Mouse (Mus musculus): ENCODE results near the gene Pank3. TPM values are rescaled to one million over a fixed set of nuclear protein-coding genes. Genes with fewer than 3 reads are reported as not detected.

Gene Pank3
- polyA plus RNA-seq (2016; fragmentation: Nextera tagmentation; extraction: Ambion mirVana), result 21.2 and 23.1 TPM in 2 replicates

GRCm38 (mm10) chr11:35769188-35769745 is at the start of gene Pank3:
Gene Pank3, plus strand, starts transcription at chr11:35769484.
- Histone ChIP-seq H3K27me3 (no peaks in the 10 kb centered on the region), H3K4me3 (peak within 1 kb of the TSS; percentile 91), H3K4me1 (peaks cover 14% of the 10 kb centered on the region), H3K9me3 (no peaks in the 10 kb centered on the region), H3K9ac (peak within 1 kb of the TSS; percentile 95), H3K27ac (peak within 1 kb of the TSS; percentile 96), H3K36me3 (no peaks in the 10 kb centered on the region), H3K4me2 (replicated peaks) (peak within 1 kb of the TSS; percentile 83)
- under 1% methylated on average over 49 of the region's 50 CpGs for WGBS
- ATAC-seq (ENCODE audit: insufficient number of reproducible peaks, insufficient read depth, low FRiP score, low TSS enrichment), result peak; percentile 100

DNA sequence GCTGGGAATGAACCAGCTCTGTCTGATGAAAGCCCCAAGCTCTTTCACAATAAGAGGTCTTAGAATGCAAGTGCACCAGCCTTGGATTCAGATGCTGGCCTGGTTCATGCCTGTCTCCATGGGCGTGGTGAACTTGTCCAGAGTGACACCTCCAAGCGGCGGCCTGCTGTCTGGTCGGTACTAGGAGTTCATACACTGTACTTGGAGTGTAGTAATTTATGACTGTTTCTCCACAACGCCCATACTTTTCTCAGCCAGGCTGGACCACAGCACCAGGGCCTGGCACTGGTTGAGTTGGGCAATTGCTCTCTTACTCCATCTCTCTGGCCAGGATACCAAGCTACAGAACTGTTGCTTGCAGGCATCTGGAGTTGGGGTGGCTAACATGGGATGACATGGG is 45.4 kb upstream of the Pank3 start:
- no peaks in the 10 kb centered on the region for H3K4me1 ChIP-seq
- no peak overlapping the region for H3K4me2 ChIP-seq (replicated peaks)
- H3K9me3 ChIP-seq, result no peaks in the 10 kb centered on the region
- ATAC-seq (ENCODE audit: insufficient number of reproducible peaks, insufficient read depth, low FRiP score, low TSS enrichment), result no peak
- no peak overlapping the region for H3K4me3 ChIP-seq
- WGBS, result 83% methylated on average over 5 of the region's 5 CpGs
- H3K36me3 ChIP-seq, result no peaks in the 10 kb centered on the region
- H3K9ac ChIP-seq, result no peak overlapping the region
- H3K27me3 ChIP-seq, result no peaks in the 10 kb centered on the region
- H3K27ac ChIP-seq, result no peak overlapping the region

- no peak overlapping the region for H3K9ac ChIP-seq
- no peak overlapping the region for H3K4me3 ChIP-seq
- no peaks in the 10 kb centered on the region for H3K36me3 ChIP-seq
- H3K27ac ChIP-seq, result no peak overlapping the region
- no peaks in the 10 kb centered on the region for H3K27me3 ChIP-seq
- ATAC-seq (ENCODE audit: insufficient number of reproducible peaks, insufficient read depth, low FRiP score, low TSS enrichment), result no peak
- H3K9me3 ChIP-seq, result no peaks in the 10 kb centered on the region
- no peaks in the 10 kb centered on the region for H3K4me1 ChIP-seq
- H3K4me2 ChIP-seq (replicated peaks), result no peak overlapping the region
- 65% methylated on average over 8 of the region's 8 CpGs for WGBS
Observed at GRCm38 (mm10) chr11:35726341-35726846, 42.9 kb upstream of the Pank3 start.

DNA sequence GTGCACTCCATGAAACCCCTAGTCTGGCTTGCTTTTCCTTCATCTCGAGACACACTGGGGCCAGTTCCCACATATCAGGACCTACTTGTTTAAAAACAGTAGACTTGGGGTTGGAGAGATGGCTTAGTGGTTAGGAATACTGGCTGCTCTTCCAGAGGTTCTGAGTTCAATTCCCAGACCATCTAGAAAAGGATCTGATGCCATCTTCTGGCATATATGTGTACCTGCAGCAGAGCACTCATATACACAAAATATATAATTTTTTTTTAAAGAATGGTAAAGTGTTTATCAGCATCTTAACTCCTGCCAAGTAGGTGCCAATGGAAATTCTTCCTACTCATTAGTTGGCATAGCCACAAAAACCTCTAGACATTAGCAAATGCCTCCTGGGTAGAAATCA is 41.1 kb upstream of the Pank3 start:
- WGBS, result 91% methylated on average over 1 of the region's 1 CpGs
- no peak overlapping the region for H3K4me3 ChIP-seq
- H3K9me3 ChIP-seq, result no peaks in the 10 kb centered on the region
- H3K4me2 ChIP-seq (replicated peaks), result no peak overlapping the region
- H3K9ac ChIP-seq, result no peak overlapping the region
- H3K27ac ChIP-seq, result no peak overlapping the region
- ATAC-seq (ENCODE audit: insufficient number of reproducible peaks, insufficient read depth, low FRiP score, low TSS enrichment), result no peak
- no peaks in the 10 kb centered on the region for H3K4me1 ChIP-seq
- no peaks in the 10 kb centered on the region for H3K27me3 ChIP-seq
- no peaks in the 10 kb centered on the region for H3K36me3 ChIP-seq

DNA sequence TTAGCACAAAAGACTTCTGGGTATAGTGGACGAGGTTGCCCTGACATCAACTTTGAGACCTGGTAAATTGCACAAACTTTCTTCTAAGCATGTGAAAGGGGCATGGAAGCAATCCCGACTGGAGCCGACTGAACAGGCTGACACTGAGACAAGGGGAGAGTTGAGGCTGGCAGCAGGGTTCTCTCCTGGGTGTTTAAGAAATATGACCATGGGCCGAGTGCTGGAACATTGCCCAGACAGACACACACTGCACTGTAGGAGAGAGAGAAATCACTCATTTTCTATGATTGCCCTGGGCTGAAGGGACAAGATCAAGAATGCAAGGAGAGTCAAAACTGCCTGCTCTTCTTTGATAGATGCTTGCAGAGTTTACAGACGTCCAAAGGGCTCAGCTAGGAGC is 40.1 kb upstream of the Pank3 start:
- H3K27ac ChIP-seq, result no peak overlapping the region
- H3K4me1 ChIP-seq, result no peaks in the 10 kb centered on the region
- no peaks in the 10 kb centered on the region for H3K27me3 ChIP-seq
- H3K9me3 ChIP-seq, result no peaks in the 10 kb centered on the region
- 50% methylated on average over 5 of the region's 5 CpGs for WGBS
- no peak overlapping the region for H3K4me3 ChIP-seq
- H3K4me2 ChIP-seq (replicated peaks), result no peak overlapping the region
- no peaks in the 10 kb centered on the region for H3K36me3 ChIP-seq
- ATAC-seq (ENCODE audit: insufficient number of reproducible peaks, insufficient read depth, low FRiP score, low TSS enrichment), result no peak
- no peak overlapping the region for H3K9ac ChIP-seq

DNA sequence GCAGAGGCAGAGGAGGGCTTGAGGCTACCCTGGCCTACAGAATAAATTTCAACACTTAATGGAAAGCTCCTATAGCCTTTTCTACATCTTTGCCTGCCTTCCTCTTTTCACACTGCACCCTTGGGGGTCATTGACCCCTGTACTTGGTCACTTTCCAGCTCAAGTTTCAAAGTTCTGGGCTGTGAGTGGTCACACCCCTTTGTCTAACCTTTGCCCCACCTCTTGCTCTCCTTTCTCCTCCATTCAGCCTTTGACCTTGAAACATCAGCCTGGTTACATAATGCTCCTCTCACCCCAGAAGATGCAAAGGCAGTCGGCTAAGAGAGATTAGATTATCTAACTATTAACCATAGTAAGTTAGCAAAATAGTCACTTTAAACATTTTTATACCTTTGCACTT is 36.9 kb upstream of the Pank3 start:
- Histone ChIP-seq H3K4me2 (replicated peaks) (no peak overlapping the region), H3K9ac (no peak overlapping the region), H3K4me1 (no peaks in the 10 kb centered on the region), H3K27me3 (no peaks in the 10 kb centered on the region), H3K9me3 (no peaks in the 10 kb centered on the region), H3K27ac (no peak overlapping the region), H3K36me3 (no peaks in the 10 kb centered on the region), H3K4me3 (no peak overlapping the region)
- no peak for ATAC-seq (ENCODE audit: insufficient number of reproducible peaks, insufficient read depth, low FRiP score, low TSS enrichment)
- WGBS, result 45% methylated on average over 1 of the region's 1 CpGs

DNA sequence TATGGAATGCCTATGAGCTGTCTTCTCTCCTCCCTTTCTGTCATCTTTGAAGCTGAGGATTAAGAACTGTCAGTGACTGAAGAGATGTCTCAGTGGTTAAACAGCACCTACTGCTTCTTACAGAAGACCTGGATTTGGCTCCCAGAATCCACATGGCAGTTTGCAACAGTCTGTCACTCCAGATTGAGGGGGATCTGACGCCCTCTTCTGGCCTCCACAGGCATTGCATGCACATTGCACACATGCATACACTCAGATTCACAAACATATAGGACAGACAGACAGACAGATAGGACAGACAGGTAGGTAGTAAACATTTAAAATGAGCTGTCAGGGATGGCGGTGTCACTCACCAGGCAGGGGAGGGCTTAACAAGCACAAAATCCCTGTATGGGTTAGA is 32.5 kb upstream of the Pank3 start:
- H3K9me3 ChIP-seq, result no peaks in the 10 kb centered on the region
- H3K36me3 ChIP-seq, result no peaks in the 10 kb centered on the region
- 69% methylated on average over 2 of the region's 2 CpGs for WGBS
- no peak overlapping the region for H3K4me2 ChIP-seq (replicated peaks)
- H3K27ac ChIP-seq, result no peak overlapping the region
- no peak overlapping the region for H3K4me3 ChIP-seq
- ATAC-seq (ENCODE audit: insufficient number of reproducible peaks, insufficient read depth, low FRiP score, low TSS enrichment), result no peak
- H3K9ac ChIP-seq, result no peak overlapping the region
- H3K4me1 ChIP-seq, result no peaks in the 10 kb centered on the region
- 0 out of 2 replicates have a peak, but pooled peaks cover 3% of the 10 kb centered on the region for H3K27me3 ChIP-seq

DNA sequence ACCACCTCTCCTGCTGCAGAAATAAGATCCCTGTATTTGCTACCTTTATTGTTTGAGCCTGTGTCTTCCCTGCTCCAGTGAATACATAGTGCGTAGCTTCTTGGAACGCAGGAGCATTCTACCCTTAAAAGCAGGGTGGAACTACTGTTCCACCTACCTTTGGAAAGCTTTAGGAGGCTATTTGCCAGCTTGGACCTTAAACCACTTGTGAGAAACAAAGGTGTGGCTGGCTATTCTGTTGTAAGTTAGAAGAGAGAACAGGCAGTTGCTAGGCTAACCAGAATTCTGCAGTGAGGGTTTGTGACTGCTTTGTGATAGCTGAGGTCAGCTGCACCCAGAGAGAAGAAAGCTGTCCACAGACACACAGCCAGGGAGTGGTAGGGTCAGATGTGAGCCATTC is 32.0 kb upstream of the Pank3 start:
- ATAC-seq (ENCODE audit: insufficient number of reproducible peaks, insufficient read depth, low FRiP score, low TSS enrichment), result no peak
- Histone ChIP-seq H3K4me1 (no peaks in the 10 kb centered on the region), H3K9ac (no peak overlapping the region), H3K27me3 (0 out of 2 replicates have a peak, but pooled peaks cover 3% of the 10 kb centered on the region), H3K27ac (no peak overlapping the region), H3K36me3 (no peaks in the 10 kb centered on the region), H3K4me2 (replicated peaks) (no peak overlapping the region), H3K4me3 (no peak overlapping the region), H3K9me3 (no peaks in the 10 kb centered on the region)
- WGBS, result 90% methylated on average over 2 of the region's 2 CpGs

DNA sequence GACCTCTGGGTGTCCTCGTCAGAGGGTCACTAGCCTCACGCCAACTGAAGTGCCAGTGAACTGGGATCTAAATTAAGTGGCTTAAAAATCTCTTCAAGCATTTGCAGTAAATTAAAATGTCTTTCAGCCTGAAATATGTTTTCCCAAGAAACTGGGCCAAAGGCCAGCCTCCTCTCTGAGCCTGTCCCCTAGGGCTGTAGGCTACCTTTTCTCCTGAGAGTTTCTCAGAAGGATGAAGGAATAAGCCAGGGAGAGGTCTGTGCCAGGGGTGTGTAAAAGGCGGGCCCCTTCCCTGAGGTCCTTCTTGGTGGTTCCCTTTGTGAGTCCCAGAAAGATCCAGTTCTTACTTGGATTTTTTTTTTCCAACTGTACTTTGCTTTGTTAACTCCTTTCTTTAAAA is 31.2 kb upstream of the Pank3 start:
- 0 out of 2 replicates have a peak, but pooled peaks cover 3% of the 10 kb centered on the region for H3K27me3 ChIP-seq
- no peak overlapping the region for H3K4me2 ChIP-seq (replicated peaks)
- WGBS, result 65% methylated on average over 3 of the region's 3 CpGs
- H3K9ac ChIP-seq, result no peak overlapping the region
- H3K4me1 ChIP-seq, result no peaks in the 10 kb centered on the region
- H3K36me3 ChIP-seq, result no peaks in the 10 kb centered on the region
- no peak overlapping the region for H3K4me3 ChIP-seq
- no peaks in the 10 kb centered on the region for H3K9me3 ChIP-seq
- H3K27ac ChIP-seq, result no peak overlapping the region
- ATAC-seq (ENCODE audit: insufficient number of reproducible peaks, insufficient read depth, low FRiP score, low TSS enrichment), result no peak

DNA sequence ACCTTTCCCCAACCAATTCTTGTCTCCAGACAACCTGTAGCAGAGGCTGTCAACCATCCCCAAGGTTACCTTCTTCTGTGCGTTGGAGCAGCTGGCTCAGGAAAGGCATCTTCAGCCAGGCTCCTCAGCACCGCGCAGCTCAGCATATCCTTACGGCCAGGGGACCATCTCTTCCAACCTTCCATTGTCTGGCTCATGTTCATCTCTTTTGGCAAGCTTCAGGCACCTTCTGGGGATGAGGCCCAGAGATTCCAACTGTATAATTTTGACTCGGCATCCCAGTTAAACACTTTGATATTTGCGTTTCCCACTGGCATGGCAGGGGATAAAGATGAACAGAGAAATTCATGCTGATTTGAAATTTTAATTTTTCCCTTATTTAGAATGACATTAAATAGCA is 25.7 kb upstream of the Pank3 start:
- H3K4me1 ChIP-seq, result no peaks in the 10 kb centered on the region
- H3K4me3 ChIP-seq, result no peak overlapping the region
- no peak overlapping the region for H3K27ac ChIP-seq
- no peak for ATAC-seq (ENCODE audit: insufficient number of reproducible peaks, insufficient read depth, low FRiP score, low TSS enrichment)
- no peak overlapping the region for H3K4me2 ChIP-seq (replicated peaks)
- no peaks in the 10 kb centered on the region for H3K36me3 ChIP-seq
- H3K9ac ChIP-seq, result no peak overlapping the region
- H3K27me3 ChIP-seq, result 0 out of 2 replicates have a peak, but pooled peaks cover 3% of the 10 kb centered on the region
- no peaks in the 10 kb centered on the region for H3K9me3 ChIP-seq
- WGBS, result 89% methylated on average over 6 of the region's 6 CpGs

DNA sequence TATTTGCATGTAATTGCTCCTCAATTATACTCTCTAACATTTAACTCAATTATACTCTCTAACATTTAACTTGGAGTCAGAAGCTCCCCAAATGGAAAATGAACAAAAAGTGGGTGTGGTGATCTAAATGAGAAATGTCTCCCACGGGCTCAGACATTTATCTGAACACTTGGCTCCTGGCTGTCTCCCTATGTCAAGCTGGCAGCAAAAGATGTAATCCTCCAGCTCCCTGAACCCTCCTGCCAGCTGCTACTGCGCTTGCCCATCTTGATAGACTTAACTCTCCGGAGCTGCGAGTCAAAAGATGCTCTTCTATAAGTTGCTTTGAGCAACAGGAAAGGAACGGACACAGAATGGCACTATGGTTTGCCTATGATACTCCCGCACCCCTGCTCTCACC is 24.7 kb upstream of the Pank3 start:
- no peak overlapping the region for H3K9ac ChIP-seq
- no peaks in the 10 kb centered on the region for H3K36me3 ChIP-seq
- H3K9me3 ChIP-seq, result no peaks in the 10 kb centered on the region
- WGBS, result 86% methylated on average over 6 of the region's 6 CpGs
- no peak overlapping the region for H3K4me3 ChIP-seq
- no peak for ATAC-seq (ENCODE audit: insufficient number of reproducible peaks, insufficient read depth, low FRiP score, low TSS enrichment)
- H3K4me2 ChIP-seq (replicated peaks), result no peak overlapping the region
- 0 out of 2 replicates have a peak, but pooled peaks cover 2% of the 10 kb centered on the region for H3K27me3 ChIP-seq
- H3K4me1 ChIP-seq, result no peaks in the 10 kb centered on the region
- H3K27ac ChIP-seq, result no peak overlapping the region

DNA sequence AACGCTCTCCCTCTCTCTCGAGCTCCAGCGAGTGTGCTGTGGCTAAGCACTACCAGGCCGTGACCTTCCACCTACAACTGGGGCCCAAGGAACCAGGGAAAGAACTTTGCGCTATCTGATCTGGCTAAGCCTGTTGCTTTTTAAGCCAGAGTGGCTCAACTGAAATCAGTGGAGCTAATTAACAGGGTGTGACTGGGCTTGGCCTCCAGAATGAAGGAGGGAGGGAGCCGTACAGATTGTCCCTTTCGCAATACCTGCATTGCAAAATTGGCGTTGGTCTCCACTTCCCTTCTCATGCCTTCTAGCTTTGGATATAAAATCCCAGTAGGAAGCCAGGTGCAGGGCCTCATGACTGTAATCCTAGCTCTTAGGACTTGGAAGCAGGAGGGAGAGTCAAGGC is 18.7 kb upstream of the Pank3 start:
- no peak for ATAC-seq (ENCODE audit: insufficient number of reproducible peaks, insufficient read depth, low FRiP score, low TSS enrichment)
- no peaks in the 10 kb centered on the region for H3K27me3 ChIP-seq
- no peak overlapping the region for H3K27ac ChIP-seq
- H3K36me3 ChIP-seq, result no peaks in the 10 kb centered on the region
- H3K9ac ChIP-seq, result no peak overlapping the region
- no peak overlapping the region for H3K4me3 ChIP-seq
- 66% methylated on average over 8 of the region's 8 CpGs for WGBS
- no peak overlapping the region for H3K4me2 ChIP-seq (replicated peaks)
- H3K4me1 ChIP-seq, result no peaks in the 10 kb centered on the region
- no peaks in the 10 kb centered on the region for H3K9me3 ChIP-seq

Data from embryonic facial prominence, embryonic 12.5 days (tissue).